Mouse (Mus musculus): Measurements from ENCODE around the gene Kif3a. TPM values are rescaled to one million over a fixed set of nuclear protein-coding genes. Genes with fewer than 3 reads are reported as not detected.

Gene Kif3a
- total and polyA plus RNA-seq, 2 experiments from 2014 or later, result 6.1 to 23.7 TPM

- Histone ChIP-seq H3K4me1 (ENCODE audit: control insufficient read depth, insufficient read depth) (no peaks in the 10 kb centered on the region), H3K9me3 (replicated peaks; ENCODE audit: control insufficient read depth, low read length) (no peaks in the 10 kb centered on the region), H3K4me2 (ENCODE audit: low read depth, low read length) (no peak overlapping the region), H3K27me3 (ENCODE audit: control insufficient read depth, insufficient read depth, low read length) (no peaks in the 10 kb centered on the region), H3K4me3 (ENCODE audit: low read depth, low read length) (no peak overlapping the region), H3K27ac (ENCODE audit: low read depth) (no peak overlapping the region), H3K36me3 (replicated peaks; ENCODE audit: control insufficient read depth, insufficient read depth, low read length) (no peaks in the 10 kb centered on the region), H3K9ac (replicated peaks; ENCODE audit: low read depth, low read length) (no peak overlapping the region)
- no peak for TF ChIP-seq EP300 (IDR thresholded peaks at IDR 0.05; ENCODE audit: low read depth)
- TF ChIP-seq CTCF (IDR thresholded peaks at IDR 0.05; ENCODE audit: low read depth), result no peak
- ATAC-seq (ENCODE audit: insufficient read depth, low read depth) (no peak), DNase-seq (ENCODE audit: low spot score) (no peak)
- 77% methylated on average over 9 of the region's 9 CpGs for WGBS
Measured at GRCm38 (mm10) chr11:53623573-53623972, 56.4 kb downstream of the Kif3a start.

GRCm38 (mm10) chr11:53624124-53624523 lies 56.9 kb downstream of the Kif3a start:
- Histone ChIP-seq H3K4me3 (ENCODE audit: low read depth, low read length) (no peak overlapping the region), H3K27ac (ENCODE audit: low read depth) (no peak overlapping the region), H3K36me3 (replicated peaks; ENCODE audit: control insufficient read depth, insufficient read depth, low read length) (no peaks in the 10 kb centered on the region), H3K4me2 (ENCODE audit: low read depth, low read length) (no peak overlapping the region), H3K9me3 (replicated peaks; ENCODE audit: control insufficient read depth, low read length) (no peaks in the 10 kb centered on the region), H3K4me1 (ENCODE audit: control insufficient read depth, insufficient read depth) (no peaks in the 10 kb centered on the region), H3K27me3 (ENCODE audit: control insufficient read depth, insufficient read depth, low read length) (no peaks in the 10 kb centered on the region), H3K9ac (replicated peaks; ENCODE audit: low read depth, low read length) (no peak overlapping the region)
- ATAC-seq (ENCODE audit: insufficient read depth, low read depth) (no peak), DNase-seq (ENCODE audit: low spot score) (no peak)
- no peak for TF ChIP-seq CTCF (IDR thresholded peaks at IDR 0.05; ENCODE audit: low read depth)
- WGBS, result 96% methylated on average over 2 of the region's 2 CpGs

GRCm38 (mm10) chr11:53626802-53627373 lies 59.7 kb downstream of the Kif3a start:
- 54% methylated on average over 17 of the region's 17 CpGs for WGBS
- DNase-seq (ENCODE audit: low spot score) (no peak), ATAC-seq (ENCODE audit: insufficient read depth, low read depth) (no peak)
- Histone ChIP-seq H3K36me3 (replicated peaks; ENCODE audit: control insufficient read depth, insufficient read depth, low read length) (no peaks in the 10 kb centered on the region), H3K4me3 (ENCODE audit: low read depth, low read length) (no peak overlapping the region), H3K9me3 (replicated peaks; ENCODE audit: control insufficient read depth, low read length) (no peaks in the 10 kb centered on the region), H3K4me1 (ENCODE audit: control insufficient read depth, insufficient read depth) (no peaks in the 10 kb centered on the region), H3K27ac (ENCODE audit: low read depth) (no peak overlapping the region), H3K4me2 (ENCODE audit: low read depth, low read length) (no peak overlapping the region), H3K27me3 (ENCODE audit: control insufficient read depth, insufficient read depth, low read length) (no peaks in the 10 kb centered on the region), H3K9ac (replicated peaks; ENCODE audit: low read depth, low read length) (no peak overlapping the region)
- TF ChIP-seq EP300 (IDR thresholded peaks at IDR 0.05; ENCODE audit: low read depth) (no peak), CTCF (IDR thresholded peaks at IDR 0.05; ENCODE audit: low read depth) (no peak)

- ATAC-seq (ENCODE audit: insufficient read depth, low read depth), result peak; percentile 67
- DNase-seq (ENCODE audit: low spot score), result peak; percentile 68
- Histone ChIP-seq H3K36me3 (replicated peaks; ENCODE audit: control insufficient read depth, insufficient read depth, low read length) (no peaks in the 10 kb centered on the region), H3K4me2 (ENCODE audit: low read depth, low read length) (no peak overlapping the region), H3K9ac (replicated peaks; ENCODE audit: low read depth, low read length) (no peak overlapping the region), H3K4me3 (ENCODE audit: low read depth, low read length) (no peak overlapping the region), H3K27me3 (ENCODE audit: control insufficient read depth, insufficient read depth, low read length) (no peaks in the 10 kb centered on the region), H3K27ac (ENCODE audit: low read depth) (no peak overlapping the region), H3K4me1 (ENCODE audit: control insufficient read depth, insufficient read depth) (no peaks in the 10 kb centered on the region), H3K9me3 (replicated peaks; ENCODE audit: control insufficient read depth, low read length) (no peaks in the 10 kb centered on the region)
- WGBS, result 0% methylated on average over 1 of the region's 1 CpGs
- peak; percentile 89 for TF ChIP-seq CTCF (IDR thresholded peaks at IDR 0.05; ENCODE audit: low read depth)
- no peak for TF ChIP-seq EP300 (IDR thresholded peaks at IDR 0.05; ENCODE audit: low read depth)
Measured at GRCm38 (mm10) chr11:53627859-53628258, 60.7 kb downstream of the Kif3a start.

- no peak overlapping the region for H3K27ac ChIP-seq (ENCODE audit: low read depth)
- peak; percentile 54 for TF ChIP-seq CTCF (IDR thresholded peaks at IDR 0.05; ENCODE audit: low read depth)
- no peak for TF ChIP-seq EP300 (IDR thresholded peaks at IDR 0.05; ENCODE audit: low read depth)
- peaks cover 24% of the 10 kb centered on the region for H3K27me3 ChIP-seq (ENCODE audit: control insufficient read depth, insufficient read depth, low read length)
- H3K36me3 ChIP-seq (replicated peaks; ENCODE audit: control insufficient read depth, insufficient read depth, low read length), result no peaks in the 10 kb centered on the region
- H3K9me3 ChIP-seq (replicated peaks; ENCODE audit: control insufficient read depth, low read length), result no peaks in the 10 kb centered on the region
- WGBS, result 70% methylated on average over 14 of the region's 14 CpGs
- no peak overlapping the region for H3K4me3 ChIP-seq (ENCODE audit: low read depth, low read length)
- no peak for ATAC-seq (ENCODE audit: insufficient read depth, low read depth)
- no peak overlapping the region for H3K4me2 ChIP-seq (ENCODE audit: low read depth, low read length)
- 0 out of 2 replicates have a peak, but pooled peaks cover 4% of the 10 kb centered on the region for H3K4me1 ChIP-seq (ENCODE audit: control insufficient read depth, insufficient read depth)
- DNase-seq (ENCODE audit: low spot score), result no peak
- H3K9ac ChIP-seq (replicated peaks; ENCODE audit: low read depth, low read length), result no peak overlapping the region
Measured at GRCm38 (mm10) chr11:53632122-53632733, 65.0 kb downstream of the Kif3a start.

- peaks cover 31% of the 10 kb centered on the region for H3K27me3 ChIP-seq (ENCODE audit: control insufficient read depth, insufficient read depth, low read length)
- TF ChIP-seq EP300 (IDR thresholded peaks at IDR 0.05; ENCODE audit: low read depth) (no peak), CTCF (IDR thresholded peaks at IDR 0.05; ENCODE audit: low read depth) (no peak)
Measured at GRCm38 (mm10) chr11:53633644-53634043, 66.5 kb downstream of the Kif3a start.

More at GRCm38 (mm10) chr11:53633644-53634043, 66.5 kb downstream of the Kif3a start:
- no peak overlapping the region for H3K9ac ChIP-seq (replicated peaks; ENCODE audit: low read depth, low read length)
- no peaks in the 10 kb centered on the region for H3K9me3 ChIP-seq (replicated peaks; ENCODE audit: control insufficient read depth, low read length)
- ATAC-seq (ENCODE audit: insufficient read depth, low read depth), result no peak
- 88% methylated on average over 7 of the region's 7 CpGs for WGBS
- no peak overlapping the region for H3K4me2 ChIP-seq (ENCODE audit: low read depth, low read length)
- H3K4me1 ChIP-seq (ENCODE audit: control insufficient read depth, insufficient read depth), result 0 out of 2 replicates have a peak, but pooled peaks cover 4% of the 10 kb centered on the region
- H3K4me3 ChIP-seq (ENCODE audit: low read depth, low read length), result no peak overlapping the region
- DNase-seq (ENCODE audit: low spot score), result no peak
- H3K27ac ChIP-seq (ENCODE audit: low read depth), result no peak overlapping the region
- no peaks in the 10 kb centered on the region for H3K36me3 ChIP-seq (replicated peaks; ENCODE audit: control insufficient read depth, insufficient read depth, low read length)

Data from heart, postnatal 0 days (tissue).